Mouse (Mus musculus) heart, embryonic 15.5 days (tissue): ENCODE data around the gene Amd1. TPM values are rescaled to one million over a fixed set of nuclear protein-coding genes. Genes with fewer than 3 reads are reported as not detected.

ENCODE experiments used
- ATAC-seq: fragments of 200-750 bp; cut with Nextera tagmentation; replicated peaks from 2 replicates; pipeline ENCODE4 v1.8.0; 2017; ENCODE audit warnings: low read depth, moderate TSS enrichment; ENCODE audit not compliant: insufficient number of reproducible peaks, insufficient read depth, low FRiP score
- H3K27ac ChIP-seq: fragments of 300-500 bp; sonication (generic); 2 replicates; pipeline ENCODE4 v1.5.1; 2015; ENCODE audit warnings: mild to moderate bottlenecking, inconsistent platforms
- H3K27me3 ChIP-seq: fragments of 300-500 bp; sonication (generic); 2 replicates; pipeline ENCODE4 v1.6.1; 2015; ENCODE audit warnings: inconsistent platforms
- H3K36me3 ChIP-seq: fragments of 300-500 bp; sonication (generic); 2 replicates; pipeline ENCODE4 v1.6.1; 2015; ENCODE audit warnings: mild to moderate bottlenecking, inconsistent platforms
- H3K4me1 ChIP-seq: fragments of 300-500 bp; sonication (generic); replicated peaks from 2 replicates; pipeline ENCODE4 v1.6.1; 2015; ENCODE audit warnings: inconsistent platforms
- H3K4me2 ChIP-seq: fragments of 300-500 bp; sonication (generic); 2 replicates; pipeline ENCODE4 v1.6.1; 2015; ENCODE audit warnings: inconsistent platforms, mild to moderate bottlenecking, moderate library complexity
- H3K4me3 ChIP-seq: fragments of 300-500 bp; sonication (generic); 2 replicates; pipeline ENCODE4 v1.5.1; 2015; ENCODE audit warnings: mild to moderate bottlenecking, inconsistent platforms
- H3K9ac ChIP-seq: fragments of 300-500 bp; sonication (generic); 2 replicates; pipeline ENCODE4 v1.6.1; 2015; ENCODE audit warnings: mild to moderate bottlenecking, inconsistent platforms
- H3K9me3 ChIP-seq: fragments of 300-500 bp; sonication (generic); replicated peaks from 2 replicates; pipeline ENCODE4 v1.6.1; 2016; ENCODE audit warnings: inconsistent platforms
- WGBS: fragments of 180-500 bp; shearing (Covaris S2); methylation state at CpG from one replicate; pipeline ENCODE4 v1.1.7; 2015; ENCODE audit warnings: mixed read lengths; 5-methylcytosine and 5-hydroxymethylcytosine counted together
- polyA plus RNA-seq: library from polyadenylated mRNA; unstranded; fragments of >200 nt; fragmentation: Nextera tagmentation; extraction: Ambion mirVana; gene quantifications from 2 replicates; pipeline ENCODE4 v1.2.1, GENCODE M21; 2015

Amd1 gene
- polyA plus RNA-seq, 1 experiment from 2014 or later = 34.7 TPM

DNA sequence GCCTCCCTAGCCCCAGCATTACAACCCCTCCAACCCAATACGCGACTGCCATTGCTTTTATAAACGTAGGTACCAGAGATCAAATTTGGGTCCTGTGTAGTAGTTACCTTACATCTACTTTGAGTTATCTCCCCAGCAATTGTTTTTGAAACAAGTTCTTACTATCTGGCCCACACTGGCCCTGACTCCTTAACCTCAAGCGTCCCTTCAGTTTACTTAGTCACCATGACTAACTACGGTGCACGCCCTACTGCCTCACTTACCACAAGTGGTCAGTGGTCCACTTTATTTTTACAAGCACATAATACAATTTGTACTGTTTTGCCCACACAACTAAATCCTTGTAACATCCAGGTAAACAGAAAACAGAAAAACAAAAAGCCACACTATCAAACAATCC, 9.3 kb downstream of the Amd1 start:
- no peak overlapping the region for H3K27ac ChIP-seq
- H3K27me3 ChIP-seq = no peaks in the 10 kb centered on the region
- H3K36me3 ChIP-seq = peaks cover 33% of the 10 kb centered on the region
- 93% methylated on average over 6 of the region's 6 CpGs for WGBS
- no peak overlapping the region for H3K9ac ChIP-seq
- no peak overlapping the region for H3K4me2 ChIP-seq
- H3K9me3 ChIP-seq = no peaks in the 10 kb centered on the region
- ATAC-seq = no peak
- peaks cover 8% of the 10 kb centered on the region for H3K4me1 ChIP-seq
- no peak overlapping the region for H3K4me3 ChIP-seq

DNA sequence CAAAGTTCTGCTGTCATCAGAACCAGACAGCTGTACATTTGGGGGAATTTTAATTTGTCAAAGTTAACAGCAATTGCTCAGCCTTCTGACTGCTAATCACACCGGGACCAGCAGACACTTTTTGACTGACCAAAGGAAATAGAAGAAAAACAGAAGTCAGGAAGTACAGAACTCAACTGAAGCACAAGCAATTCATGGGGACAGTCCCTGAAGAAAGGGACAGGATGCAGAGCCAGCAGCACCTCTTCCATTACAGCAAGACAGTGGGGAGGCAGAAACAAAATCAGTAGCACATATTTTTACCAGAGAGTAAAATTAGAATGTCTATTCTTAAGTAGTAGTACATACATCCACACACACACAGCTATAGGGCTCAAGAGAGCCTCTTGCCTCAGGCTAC, 15.2 kb downstream of the Amd1 start:
- H3K4me1 ChIP-seq = no peaks in the 10 kb centered on the region
- H3K9me3 ChIP-seq = no peaks in the 10 kb centered on the region
- no peak for ATAC-seq
- no peak overlapping the region for H3K27ac ChIP-seq
- H3K9ac ChIP-seq = no peak overlapping the region
- H3K4me2 ChIP-seq = no peak overlapping the region
- 59% methylated on average over 1 of the region's 1 CpGs for WGBS
- no peaks in the 10 kb centered on the region for H3K27me3 ChIP-seq
- H3K36me3 ChIP-seq = peaks cover 32% of the 10 kb centered on the region
- no peak overlapping the region for H3K4me3 ChIP-seq

DNA sequence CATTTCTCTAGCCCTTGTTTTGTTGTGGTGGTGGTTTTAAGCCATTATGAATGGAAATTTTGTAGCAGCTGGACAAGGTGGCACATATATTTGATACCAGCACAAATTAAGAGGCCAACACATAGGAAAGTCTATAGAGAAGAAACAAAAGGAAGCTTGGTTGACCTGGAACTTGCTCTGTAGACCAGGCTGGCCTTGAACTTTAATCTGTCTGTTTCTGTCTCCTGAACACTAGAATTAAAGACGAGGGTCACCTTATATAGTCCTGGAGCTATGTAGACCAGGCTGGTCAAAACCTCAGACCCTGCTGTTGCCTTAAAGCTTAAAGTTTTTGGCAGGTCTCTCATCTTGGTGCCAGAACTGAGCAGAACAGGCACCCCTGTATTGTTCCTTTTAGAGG, 16.4 kb downstream of the Amd1 start:
- 94% methylated on average over 1 of the region's 1 CpGs for WGBS

DNA sequence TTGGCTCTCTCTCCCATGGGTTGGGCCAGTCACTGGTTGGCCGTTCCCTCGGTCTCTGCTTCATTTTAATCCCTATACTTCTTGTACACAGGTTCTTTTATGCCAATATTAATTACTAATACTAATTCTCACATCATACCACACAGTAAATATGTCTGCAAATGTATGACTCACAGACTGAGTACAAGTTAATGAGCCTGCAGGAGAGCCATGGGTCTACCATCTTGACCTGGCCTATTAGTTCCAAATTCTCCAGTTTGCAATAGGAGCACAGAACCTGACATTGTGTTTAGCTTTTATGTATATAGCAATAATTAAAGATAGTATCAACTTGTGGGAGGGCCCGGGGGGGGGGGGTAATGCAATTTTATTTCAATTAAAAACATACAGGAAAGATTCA, 17.0 kb downstream of the Amd1 start:
- 94% methylated on average over 3 of the region's 3 CpGs for WGBS
- Histone ChIP-seq H3K27ac (no peak overlapping the region), H3K36me3 (peaks cover 18% of the 10 kb centered on the region), H3K9ac (no peak overlapping the region), H3K4me3 (no peak overlapping the region), H3K9me3 (no peaks in the 10 kb centered on the region), H3K27me3 (no peaks in the 10 kb centered on the region), H3K4me2 (no peak overlapping the region), H3K4me1 (no peaks in the 10 kb centered on the region)
- ATAC-seq = no peak

More for the DNA sequence above, 16.4 kb downstream of the Amd1 start:
- Histone ChIP-seq H3K9me3 (no peaks in the 10 kb centered on the region), H3K9ac (no peak overlapping the region), H3K27me3 (no peaks in the 10 kb centered on the region), H3K4me3 (no peak overlapping the region), H3K36me3 (peaks cover 21% of the 10 kb centered on the region), H3K4me1 (no peaks in the 10 kb centered on the region), H3K4me2 (no peak overlapping the region), H3K27ac (no peak overlapping the region)
- ATAC-seq = no peak

DNA sequence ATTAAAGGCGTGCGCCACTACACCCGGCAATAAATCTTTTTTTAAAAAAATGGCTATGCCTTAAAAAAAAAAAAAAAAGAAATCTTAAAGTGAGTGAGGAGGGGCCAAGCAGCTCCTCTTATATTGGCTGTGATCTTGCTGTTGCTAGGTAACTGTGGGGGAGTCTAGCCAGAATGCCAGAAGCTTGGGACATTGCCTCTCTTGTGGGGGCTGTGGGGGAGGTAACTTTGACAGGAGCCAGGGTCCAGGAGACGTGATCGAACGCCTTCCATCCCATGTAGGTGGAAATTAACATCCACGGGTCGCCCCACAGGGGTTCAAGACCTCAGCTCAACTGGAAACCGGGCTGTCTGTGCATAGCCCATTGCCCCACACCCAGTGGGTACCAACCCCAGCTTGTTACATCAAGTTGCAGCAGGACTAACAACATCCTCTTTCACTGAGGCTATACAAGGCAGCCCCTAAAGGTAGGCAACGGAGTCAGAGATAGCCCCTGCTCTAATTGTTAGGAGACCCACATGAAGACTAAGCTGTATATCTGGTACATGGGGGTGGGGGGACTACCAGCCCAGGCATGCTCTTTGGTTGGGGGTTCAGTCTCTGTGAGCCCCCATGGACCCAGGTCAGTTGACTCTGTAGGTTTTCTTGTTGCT, 17.7 kb downstream of the Amd1 start:
- Histone ChIP-seq H3K9ac (no peak overlapping the region), H3K27ac (no peak overlapping the region), H3K4me1 (no peaks in the 10 kb centered on the region), H3K36me3 (peaks cover 14% of the 10 kb centered on the region; the same call in 1 of the 2 replicates), H3K4me3 (no peak overlapping the region), H3K9me3 (no peaks in the 10 kb centered on the region), H3K4me2 (no peak overlapping the region), H3K27me3 (no peaks in the 10 kb centered on the region)
- no peak for ATAC-seq
- 83% methylated on average over 10 of the region's 10 CpGs for WGBS

DNA sequence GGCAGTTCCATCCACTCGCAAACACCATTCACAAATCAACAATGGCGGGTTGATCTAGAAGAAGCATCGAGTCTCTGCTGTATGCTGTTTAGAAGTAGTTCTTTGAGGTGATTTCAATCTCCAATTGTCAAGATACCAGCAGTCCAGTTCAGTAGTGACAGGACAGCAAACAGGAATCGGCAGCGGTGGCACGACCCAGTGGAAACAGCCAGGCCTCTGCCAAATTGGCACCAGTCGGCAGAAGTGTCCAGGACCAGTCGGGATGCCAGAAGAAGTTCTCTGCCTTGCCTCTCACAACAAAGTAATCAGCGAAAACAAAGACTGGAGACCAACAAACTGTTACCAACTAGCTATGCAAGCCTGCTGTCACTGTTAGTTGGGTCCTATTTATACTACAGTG, 18.4 kb downstream of the Amd1 start:
- Histone ChIP-seq H3K9me3 (no peaks in the 10 kb centered on the region), H3K9ac (no peak overlapping the region), H3K4me1 (no peaks in the 10 kb centered on the region), H3K4me2 (no peak overlapping the region), H3K27ac (no peak overlapping the region), H3K27me3 (no peaks in the 10 kb centered on the region), H3K36me3 (peaks cover 14% of the 10 kb centered on the region; the same call in 1 of the 2 replicates), H3K4me3 (no peak overlapping the region)
- ATAC-seq = no peak
- 95% methylated on average over 9 of the region's 9 CpGs for WGBS

DNA sequence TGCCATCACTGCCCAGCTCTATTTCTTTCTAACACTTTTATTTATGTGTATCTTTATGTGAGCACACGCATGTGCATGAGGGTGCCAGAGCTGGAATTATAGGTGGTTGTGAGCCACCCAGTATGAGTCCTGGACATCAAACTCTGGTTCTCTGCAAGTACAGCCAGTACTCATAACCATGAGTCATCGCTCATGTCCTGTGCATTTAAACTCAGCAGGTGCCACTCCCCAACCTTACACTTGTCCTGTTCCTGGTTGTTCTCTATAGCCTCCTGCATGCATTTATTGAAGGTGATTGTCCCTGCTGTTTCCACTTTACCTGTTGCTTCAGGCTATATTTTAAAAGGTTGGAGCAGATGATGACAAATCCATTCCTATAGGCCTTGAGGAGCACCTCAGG, 20.4 kb downstream of the Amd1 start:
- H3K9ac ChIP-seq = no peak overlapping the region
- no peak for ATAC-seq
- no peak overlapping the region for H3K4me3 ChIP-seq
- no peaks in the 10 kb centered on the region for H3K27me3 ChIP-seq
- H3K4me1 ChIP-seq = no peaks in the 10 kb centered on the region
- no peak overlapping the region for H3K27ac ChIP-seq
- H3K4me2 ChIP-seq = no peak overlapping the region
- 90% methylated on average over 2 of the region's 2 CpGs for WGBS
- H3K9me3 ChIP-seq = no peaks in the 10 kb centered on the region
- peaks cover 9% of the 10 kb centered on the region; the same call in 1 of the 2 replicates for H3K36me3 ChIP-seq

DNA sequence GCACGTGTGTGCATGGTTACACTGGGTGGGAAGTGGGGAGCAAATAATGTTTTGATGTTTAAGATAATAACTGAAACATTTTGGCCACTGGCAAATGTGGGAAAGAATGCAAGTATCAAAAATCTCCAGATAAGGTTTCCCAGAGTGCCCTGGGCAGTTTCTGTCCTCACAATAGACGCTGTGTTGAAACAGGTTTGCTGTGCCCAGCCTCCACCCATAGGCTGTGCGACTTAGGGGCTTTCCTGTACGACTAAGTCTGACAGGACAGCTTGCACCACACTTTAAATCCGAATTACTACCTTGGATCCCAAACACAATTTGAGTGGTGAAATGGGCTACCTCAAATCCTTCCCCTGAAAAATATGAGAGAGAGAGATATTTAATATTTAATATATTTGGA, 23.7 kb downstream of the Amd1 start:
- no peak overlapping the region for H3K4me3 ChIP-seq
- H3K4me1 ChIP-seq = 0 out of 2 replicates have a peak, but pooled peaks cover 3% of the 10 kb centered on the region
- H3K27ac ChIP-seq = no peak overlapping the region
- no peaks in the 10 kb centered on the region for H3K36me3 ChIP-seq
- 51% methylated on average over 5 of the region's 5 CpGs for WGBS
- no peak for ATAC-seq
- H3K27me3 ChIP-seq = no peaks in the 10 kb centered on the region
- H3K9ac ChIP-seq = no peak overlapping the region
- no peak overlapping the region for H3K4me2 ChIP-seq
- no peaks in the 10 kb centered on the region for H3K9me3 ChIP-seq

DNA sequence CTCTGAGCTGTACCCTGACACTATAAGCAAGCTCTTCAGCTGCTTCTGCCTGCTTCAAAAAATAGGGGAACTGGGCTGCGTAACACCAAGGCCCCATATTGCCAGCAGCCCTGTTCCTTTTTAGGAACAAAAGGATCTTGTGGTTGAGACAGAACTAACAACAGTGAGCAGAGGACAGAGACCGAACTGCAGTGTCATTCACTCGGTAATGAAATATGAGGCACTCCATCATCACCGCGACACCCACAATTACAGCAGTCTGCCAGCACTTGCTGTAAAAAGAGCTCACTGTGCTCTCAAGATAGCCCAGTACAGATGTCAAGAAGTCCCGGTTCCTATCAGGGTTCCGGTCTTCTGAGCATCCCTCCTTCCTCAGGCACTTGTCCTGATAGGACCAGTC, 26.0 kb downstream of the Amd1 start:
- no peak overlapping the region for H3K9ac ChIP-seq

DNA sequence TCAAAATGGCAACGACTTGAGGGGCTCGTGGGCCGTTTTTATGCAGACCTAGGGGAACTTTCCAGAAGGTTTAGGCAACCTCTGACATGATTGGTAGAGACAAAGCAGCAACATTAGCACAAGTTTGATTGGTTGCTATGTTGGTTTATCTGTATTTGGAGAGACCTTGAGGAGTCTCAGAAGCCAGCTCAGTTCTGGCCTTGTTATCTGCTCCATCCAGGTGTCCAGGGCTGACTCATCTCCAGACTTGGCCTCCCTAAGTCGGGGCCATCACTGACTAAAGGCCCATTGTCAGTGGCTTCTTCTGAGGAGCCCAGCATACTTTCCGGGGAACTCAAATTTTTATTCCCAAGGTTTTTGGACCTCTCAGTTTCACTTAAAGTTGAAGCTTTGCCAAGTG, 28.0 kb downstream of the Amd1 start:
- WGBS = 81% methylated on average over 5 of the region's 5 CpGs
- ATAC-seq = no peak
- Histone ChIP-seq H3K27me3 (no peaks in the 10 kb centered on the region), H3K4me1 (0 out of 2 replicates have a peak, but pooled peaks cover 3% of the 10 kb centered on the region), H3K4me2 (no peak overlapping the region), H3K27ac (no peak overlapping the region), H3K36me3 (no peaks in the 10 kb centered on the region), H3K9ac (no peak overlapping the region), H3K9me3 (no peaks in the 10 kb centered on the region), H3K4me3 (no peak overlapping the region)

More for the DNA sequence above, 26.0 kb downstream of the Amd1 start:
- 46% methylated on average over 7 of the region's 7 CpGs for WGBS
- 0 out of 2 replicates have a peak, but pooled peaks cover 3% of the 10 kb centered on the region for H3K4me1 ChIP-seq
- no peak overlapping the region for H3K27ac ChIP-seq
- no peak overlapping the region for H3K4me3 ChIP-seq
- no peak for ATAC-seq
- H3K36me3 ChIP-seq = no peaks in the 10 kb centered on the region
- H3K27me3 ChIP-seq = no peaks in the 10 kb centered on the region
- H3K9me3 ChIP-seq = no peaks in the 10 kb centered on the region
- no peak overlapping the region for H3K4me2 ChIP-seq

DNA sequence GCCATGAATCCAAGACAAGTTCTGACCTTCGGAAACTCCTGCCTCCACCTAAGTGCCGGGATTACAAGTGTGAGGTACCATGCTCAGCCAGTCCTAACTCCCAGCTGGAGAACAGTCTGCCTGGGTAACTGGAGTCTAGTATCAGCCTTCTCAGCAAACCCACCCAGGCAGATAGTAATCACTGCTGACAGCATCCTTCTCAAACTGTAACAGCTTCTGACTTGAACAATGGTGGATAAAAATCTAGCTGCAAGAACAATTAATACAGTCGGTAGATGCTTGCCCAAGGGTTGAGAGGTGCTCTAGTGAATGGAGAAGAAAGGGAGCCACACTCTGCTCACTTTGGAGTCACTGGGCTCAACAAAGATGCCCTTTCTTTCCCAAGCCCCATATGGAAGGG, 30.8 kb downstream of the Amd1 start:
- H3K4me3 ChIP-seq = no peak overlapping the region
- H3K9ac ChIP-seq = no peak overlapping the region
- no peaks in the 10 kb centered on the region for H3K27me3 ChIP-seq
- no peak overlapping the region for H3K27ac ChIP-seq
- no peak overlapping the region for H3K4me2 ChIP-seq
- no peak for ATAC-seq
- no peaks in the 10 kb centered on the region for H3K9me3 ChIP-seq
- 89% methylated on average over 3 of the region's 3 CpGs for WGBS
- H3K4me1 ChIP-seq = 0 out of 2 replicates have a peak, but pooled peaks cover 3% of the 10 kb centered on the region
- no peaks in the 10 kb centered on the region for H3K36me3 ChIP-seq

DNA sequence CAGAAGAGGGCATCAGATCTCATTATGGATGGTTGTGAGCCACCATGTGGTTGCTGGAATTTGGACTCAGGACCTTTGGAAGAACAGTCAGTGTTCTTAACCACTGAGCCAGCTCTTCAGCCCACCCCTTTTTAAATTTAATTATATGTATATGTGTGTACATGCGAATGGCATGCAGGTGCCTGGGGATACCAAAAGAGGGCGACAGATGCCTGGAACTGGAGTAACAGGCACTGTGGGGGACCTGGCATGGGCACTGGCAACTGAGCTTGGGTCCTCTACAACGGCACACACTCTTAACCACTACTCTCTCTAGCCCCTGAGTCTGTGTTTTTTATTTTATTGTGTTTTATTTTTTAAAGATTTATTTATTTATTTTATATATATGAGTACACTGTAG, 37.1 kb downstream of the Amd1 start:
- H3K27me3 ChIP-seq = no peaks in the 10 kb centered on the region
- no peak overlapping the region for H3K4me3 ChIP-seq
- no peak for ATAC-seq
- no peak overlapping the region for H3K9ac ChIP-seq
- no peaks in the 10 kb centered on the region for H3K36me3 ChIP-seq
- H3K4me1 ChIP-seq = no peaks in the 10 kb centered on the region
- no peaks in the 10 kb centered on the region for H3K9me3 ChIP-seq
- H3K27ac ChIP-seq = no peak overlapping the region
- H3K4me2 ChIP-seq = no peak overlapping the region
- 82% methylated on average over 3 of the region's 3 CpGs for WGBS
